Mouse (Mus musculus) G1E (cell line): Measurements from ENCODE around the gene Upk2. TPM values are rescaled to one million over a fixed set of nuclear protein-coding genes. Genes with fewer than 3 reads are reported as not detected.
"Not testable (repeated sequence)": the region's sequence is repeated elsewhere in the genome, so short reads cannot be mapped to it uniquely, and the experiment has no call there.

Source experiments
- ATAC-seq: 2 replicates; pipeline ENCODE4 v1.8.0; 2016; ENCODE audit warnings: mild to moderate bottlenecking; ENCODE audit not compliant: insufficient number of reproducible peaks, poor library complexity, low FRiP score, severe bottlenecking; ENCODE audit errors: extremely low read depth
- DNase-seq: peaks from one replicate; pipeline ENCODE4 v3.0.0; 2012; ENCODE audit warnings: low spot score
- H3K27me3 ChIP-seq: 2 replicates; pipeline ENCODE4 v1.6.1; 2012; ENCODE audit warnings: mild to moderate bottlenecking, low read length, inconsistent platforms; ENCODE audit not compliant: insufficient read depth
- H3K36me3 ChIP-seq: replicated peaks from 2 replicates; pipeline ENCODE3; 2012; ENCODE audit warnings: mild to moderate bottlenecking, inconsistent platforms
- H3K4me1 ChIP-seq: 2 replicates; pipeline ENCODE4 v1.6.1; 2012; ENCODE audit warnings: low read depth, low read length, inconsistent platforms, mixed read lengths; ENCODE audit not compliant: insufficient read depth
- H3K4me3 ChIP-seq: 2 replicates; pipeline ENCODE4 v1.5.1; 2012; ENCODE audit warnings: low read depth, mild to moderate bottlenecking, inconsistent platforms, low read length, moderate library complexity, mixed read lengths
- H3K9me3 ChIP-seq: replicated peaks from 2 replicates; pipeline ENCODE4 v1.6.1; 2012; ENCODE audit warnings: inconsistent platforms
- CTCF ChIP-seq: IDR thresholded peaks from 2 replicates; pipeline ENCODE4 v1.5.1; 2012; ENCODE audit warnings: low read depth, low read length, inconsistent platforms, mixed read lengths
- GATA1 ChIP-seq: IDR thresholded peaks from 2 replicates; pipeline ENCODE4 v1.6.1; 2012; ENCODE audit warnings: borderline replicate concordance, low read length, inconsistent platforms, mixed read lengths
- GATA2 ChIP-seq: IDR thresholded peaks from 2 replicates; pipeline ENCODE4 v1.6.1; 2012; ENCODE audit warnings: low read depth, low read length, inconsistent platforms, borderline replicate concordance
- POLR2AphosphoS5 ChIP-seq: IDR thresholded peaks from 2 replicates; pipeline ENCODE4 v1.6.1; 2012; ENCODE audit warnings: low read depth, low read length, inconsistent platforms; ENCODE audit not compliant: insufficient replicate concordance
- TAL1 ChIP-seq: conservative IDR thresholded peaks from 2 replicates; pipeline ENCODE4 v1.6.1; 2012; ENCODE audit warnings: low read depth, low read length, inconsistent platforms, mixed read lengths
- polyA plus RNA-seq: library from polyadenylated mRNA; stranded (reverse); fragments of >175 nt; gene quantifications from 2 replicates; pipeline ENCODE4 v1.2.3, GENCODE M21; 2012
- total RNA-seq, 2 experiments: library from RNA; stranded (forward) in 1 of 2; stranded (reverse) in 1 of 2; fragments of 200-1000 nt in 1 of 2; fragments of >200 nt in 1 of 2; fragmentation: Nextera tagmentation in 1 of 2; gene quantifications; 2 replicates each; pipeline ENCODE4 v1.2.3; 2014 to 2017

Upk2 gene
- total and polyA plus RNA-seq, 3 experiments: not detected

DNA sequence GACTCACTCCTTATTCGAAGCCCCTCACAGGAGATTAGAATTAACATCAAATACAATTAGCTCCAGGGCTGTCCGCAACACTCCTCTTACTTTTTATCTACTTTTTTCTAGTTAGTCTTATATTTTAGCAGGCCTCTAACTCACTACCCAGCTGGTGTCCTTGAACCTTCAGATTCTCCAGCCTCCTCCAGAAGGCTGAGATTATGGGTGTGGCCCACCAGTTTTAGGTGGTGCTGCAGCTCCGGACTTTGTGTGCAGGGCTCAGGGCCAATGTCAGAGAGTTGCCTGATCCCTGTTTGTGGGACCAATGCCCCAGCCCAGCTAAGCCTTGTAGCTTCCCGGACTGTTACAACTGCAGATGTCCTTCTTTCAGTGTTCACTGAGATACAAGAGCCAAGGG lies 31.2 kb downstream of the Upk2 start:
- no peak for TF ChIP-seq GATA2
- no peak for TF ChIP-seq TAL1
- TF ChIP-seq CTCF: no peak
- TF ChIP-seq POLR2AphosphoS5: no peak
- no peak for TF ChIP-seq GATA1
- Histone ChIP-seq H3K4me1 (peaks cover 17% of the 10 kb centered on the region), H3K9me3 (peaks cover 3% of the 10 kb centered on the region; the same call in 1 of the 2 replicates), H3K36me3 (no peaks in the 10 kb centered on the region), H3K4me3 (no peak overlapping the region), H3K27me3 (peaks cover 14% of the 10 kb centered on the region; the same call in 1 of the 2 replicates)
- no peak for ATAC-seq
- no peak for DNase-seq

DNA sequence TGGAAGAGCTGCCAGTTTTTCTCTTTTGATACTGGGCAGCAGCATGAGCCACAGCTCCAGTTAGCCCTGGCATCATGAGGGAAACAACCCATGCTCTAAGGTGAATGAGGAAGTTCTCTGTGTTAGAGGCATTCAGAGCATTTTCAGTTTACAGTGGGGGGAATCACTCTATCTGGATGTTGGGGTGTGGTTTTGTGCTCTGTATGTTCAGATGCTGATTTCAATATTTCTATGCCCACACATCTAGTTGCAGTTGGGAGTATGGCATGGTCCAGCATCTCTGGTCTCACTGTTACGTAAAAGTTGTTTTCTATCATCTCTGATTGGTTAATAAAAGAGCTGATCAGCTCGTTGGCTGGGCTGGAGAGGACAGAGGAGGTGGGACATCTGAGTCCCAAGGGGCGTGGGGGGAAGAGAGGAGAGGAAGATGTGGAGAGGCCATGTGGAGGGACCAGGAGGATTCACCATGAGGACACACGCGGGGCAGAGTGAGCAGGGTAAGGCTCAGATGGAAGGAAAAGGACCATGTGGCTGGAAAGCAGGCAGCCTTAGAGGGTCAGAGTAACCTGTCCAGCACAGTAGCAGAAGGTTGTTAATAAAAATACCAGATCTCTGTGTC lies 34.4 kb downstream of the Upk2 start:
- peaks cover 13% of the 10 kb centered on the region for H3K36me3 ChIP-seq
- no peak overlapping the region for H3K4me3 ChIP-seq
- peaks cover 36% of the 10 kb centered on the region for H3K4me1 ChIP-seq
- H3K9me3 ChIP-seq: peaks cover 3% of the 10 kb centered on the region; the same call in 1 of the 2 replicates
- peak; percentile 49 for DNase-seq
- peaks cover 5% of the 10 kb centered on the region; the same call in 1 of the 2 replicates for H3K27me3 ChIP-seq
- ATAC-seq: no peak
- TF ChIP-seq CTCF (no peak), GATA2 (no peak), GATA1 (no peak), POLR2AphosphoS5 (no peak), TAL1 (no peak)

GRCm38 (mm10) chr9:44419730-44420129 lies 35.0 kb downstream of the Upk2 start:
- H3K4me3 ChIP-seq, ATAC-seq, H3K9me3 ChIP-seq, DNase-seq, H3K27me3 ChIP-seq: not testable (repeated sequence)
- H3K4me1 ChIP-seq: peaks cover 36% of the 10 kb centered on the region
- peaks cover 16% of the 10 kb centered on the region for H3K36me3 ChIP-seq

GRCm38 (mm10) chr9:44418519-44419385 lies 36.0 kb downstream of the Upk2 start, which contains the start of gene Ccdc84:
Gene Ccdc84 (minus strand): TSS chr9:44418569.
- H3K4me3 ChIP-seq: peak within 1 kb of the TSS; percentile 99
- peaks cover under 1% of the 10 kb centered on the region; the same call in 1 of the 2 replicates for H3K27me3 ChIP-seq
- TF ChIP-seq POLR2AphosphoS5: no peak
- no peak for TF ChIP-seq GATA1
- TF ChIP-seq CTCF: no peak
- no peak for TF ChIP-seq TAL1
- TF ChIP-seq GATA2: no peak
- peaks cover 26% of the 10 kb centered on the region for H3K36me3 ChIP-seq
- DNase-seq: no peak
- H3K9me3 ChIP-seq: peaks cover 3% of the 10 kb centered on the region; the same call in 1 of the 2 replicates
- no peak for ATAC-seq
- peaks cover 42% of the 10 kb centered on the region for H3K4me1 ChIP-seq

GRCm38 (mm10) chr9:44417892-44418363 lies 36.8 kb downstream of the Upk2 start:
- peaks cover 34% of the 10 kb centered on the region for H3K36me3 ChIP-seq
- peaks cover 3% of the 10 kb centered on the region; the same call in 1 of the 2 replicates for H3K9me3 ChIP-seq
- TF ChIP-seq GATA2 (no peak), CTCF (peak; percentile 34)
- H3K4me3 ChIP-seq: peak overlapping the region; percentile 99
- ATAC-seq (peak; percentile 80), DNase-seq (peak; percentile 74)
- H3K4me1 ChIP-seq: peaks cover 47% of the 10 kb centered on the region
- H3K27me3 ChIP-seq: no peaks in the 10 kb centered on the region; the same call in 1 of the 2 replicates

DNA sequence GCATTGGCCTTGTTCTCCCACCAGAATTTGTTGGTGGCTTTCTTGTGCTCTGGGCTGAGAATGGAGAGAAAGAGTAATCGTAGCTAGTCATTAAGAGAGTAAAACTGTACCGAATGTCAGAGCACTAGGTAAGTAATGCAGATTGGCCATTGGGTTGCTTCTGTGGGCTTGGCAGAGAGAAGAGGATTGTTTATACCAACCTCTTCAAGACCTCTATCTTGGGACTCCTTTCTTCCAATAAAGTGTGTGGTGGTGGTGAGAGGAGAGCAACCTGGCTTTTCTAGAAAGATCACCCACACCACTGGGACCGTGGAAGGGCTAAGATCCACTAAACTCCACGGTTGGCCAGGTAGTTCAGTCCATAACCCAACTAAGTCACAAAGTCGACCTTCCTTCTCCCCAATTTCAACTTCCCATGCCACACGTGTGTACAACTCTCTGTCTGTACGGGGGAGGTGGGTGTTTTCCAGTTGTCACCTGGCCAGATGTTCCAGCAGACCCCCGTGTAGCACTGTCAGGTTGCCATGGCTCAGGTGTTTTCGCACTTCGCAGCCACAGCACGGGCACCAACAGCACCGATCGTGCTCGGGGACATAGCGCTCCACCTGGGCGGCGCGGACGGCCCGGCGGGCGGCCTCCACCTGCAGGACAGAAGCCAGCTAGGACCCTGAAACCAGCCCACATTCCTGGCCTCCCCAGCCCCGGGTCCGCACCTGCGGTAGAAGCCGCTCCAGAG lies 37.5 kb downstream of the Upk2 start:
- no peak for ATAC-seq
- Histone ChIP-seq H3K4me1 (peaks cover 53% of the 10 kb centered on the region), H3K36me3 (peaks cover 40% of the 10 kb centered on the region), H3K9me3 (peaks cover 3% of the 10 kb centered on the region; the same call in 1 of the 2 replicates), H3K4me3 (peak overlapping the region; percentile 99), H3K27me3 (no peaks in the 10 kb centered on the region; the same call in 1 of the 2 replicates)
- no peak for TF ChIP-seq CTCF
- no peak for TF ChIP-seq POLR2AphosphoS5
- no peak for DNase-seq
